Mouse (Mus musculus) testis, adult 2 months (tissue): Measurements from ENCODE around the gene Lmf1.

Source experiments
- CTCF ChIP-seq: fragments of 200-500 bp; IDR thresholded peaks from 2 replicates; pipeline ENCODE4 v1.5.1; 2012; ENCODE audit warnings: low read depth, mild to moderate bottlenecking, inconsistent platforms, low read length, moderate library complexity; ENCODE audit not compliant: control insufficient read depth, insufficient read depth, insufficient replicate concordance
- POLR2A ChIP-seq: fragments of 200-500 bp; IDR thresholded peaks from 2 replicates; pipeline ENCODE4 v1.6.1; 2012; ENCODE audit warnings: low read depth, mild to moderate bottlenecking, inconsistent platforms, low read length, moderate library complexity; ENCODE audit not compliant: control insufficient read depth

DNA sequence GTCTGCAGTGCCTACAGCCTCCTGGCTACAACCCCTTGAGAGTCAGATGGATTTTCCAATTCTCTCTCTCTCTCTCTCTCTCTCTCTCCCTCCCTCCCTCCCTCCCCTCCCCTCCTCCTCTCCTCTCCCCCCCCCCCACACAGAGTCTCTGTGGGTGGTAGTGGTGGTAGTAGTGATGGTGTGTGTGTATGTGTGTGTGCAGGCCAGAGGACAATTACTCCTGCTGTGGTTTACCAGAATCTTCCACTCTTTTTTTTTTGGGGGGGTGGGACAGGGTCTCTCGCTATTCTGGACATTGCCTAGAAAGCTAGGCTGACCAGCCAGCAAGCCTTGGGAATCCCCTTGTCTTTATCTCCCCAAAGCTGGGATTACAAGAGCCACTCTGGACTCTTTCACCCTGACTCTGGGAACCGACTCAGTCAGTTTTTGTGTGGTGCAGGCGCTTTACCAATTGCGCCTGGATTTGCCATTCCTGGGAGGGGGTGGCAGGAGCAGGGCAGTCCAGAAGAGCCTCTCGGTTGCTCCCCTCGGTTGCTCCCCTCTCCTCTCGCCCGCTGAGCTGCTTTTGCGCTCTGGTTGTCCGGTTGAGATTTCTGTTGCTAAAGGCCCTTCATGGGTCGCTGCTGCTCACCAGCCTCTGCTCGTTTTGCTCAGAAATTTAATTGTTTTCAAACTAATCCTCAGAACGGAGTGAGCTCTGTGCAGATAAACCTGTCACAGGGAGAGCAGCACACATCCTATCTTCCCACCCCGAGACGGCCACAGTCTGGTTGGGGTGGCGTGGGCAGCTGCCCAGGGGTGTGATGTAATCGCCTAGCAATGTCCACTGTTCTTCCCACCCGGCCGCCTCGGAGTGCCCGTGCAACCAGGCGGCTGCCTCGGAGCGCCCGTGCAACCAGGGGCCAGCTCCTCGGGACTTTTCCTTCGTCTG is 39.7 kb upstream of the Lmf1 start:
- no peak for TF ChIP-seq CTCF
- no peak for TF ChIP-seq POLR2A
